Mouse (Mus musculus): ENCODE measurements at regions not wholly inside any gene's neighbourhood (a gene's known extent, or its start where the extent isn't known, plus 50 kb on each side); places are given as distances from the start of the nearest gene placed in this dataset.

GRCm38 (mm10) chr1:137053134-137053533 is 92.9 kb upstream of the Nr5a2 start:
- Histone ChIP-seq H3K36me3 (ENCODE audit: control insufficient read depth, insufficient read depth, low read length) (no peaks in the 10 kb centered on the region), H3K4me3 (replicated peaks; ENCODE audit: low read length) (no peak overlapping the region), H3K27ac (replicated peaks; ENCODE audit: low read depth, low read length) (no peak overlapping the region), H3K9ac (ENCODE audit: low read depth, low read length, severe bottlenecking) (no peak overlapping the region), H3K27me3 (ENCODE audit: control insufficient read depth, insufficient read depth, low read length) (no peaks in the 10 kb centered on the region), H3K9me3 (ENCODE audit: control insufficient read depth, low read length) (no peaks in the 10 kb centered on the region), H3K4me1 (ENCODE audit: control insufficient read depth, insufficient read depth, low read length) (no peaks in the 10 kb centered on the region), H3K4me2 (replicated peaks; ENCODE audit: low read depth, low read length, severe bottlenecking) (no peak overlapping the region)
- TF ChIP-seq POLR2A (IDR thresholded peaks at IDR 0.05; ENCODE audit: borderline replicate concordance, extremely low read depth, insufficient read depth, insufficient read length), result no peak
- no peak for ATAC-seq (ENCODE audit: low FRiP score, low read depth)
- DNase-seq (ENCODE audit: low spot score), result no peak

- ATAC-seq (ENCODE audit: low FRiP score, low read depth), result no peak
- Histone ChIP-seq H3K36me3 (ENCODE audit: control insufficient read depth, insufficient read depth, low read length) (no peaks in the 10 kb centered on the region), H3K4me3 (replicated peaks; ENCODE audit: low read length) (no peak overlapping the region), H3K4me2 (replicated peaks; ENCODE audit: low read depth, low read length, severe bottlenecking) (no peak overlapping the region), H3K9ac (ENCODE audit: low read depth, low read length, severe bottlenecking) (no peak overlapping the region), H3K27ac (replicated peaks; ENCODE audit: low read depth, low read length) (no peak overlapping the region), H3K27me3 (ENCODE audit: control insufficient read depth, insufficient read depth, low read length) (no peaks in the 10 kb centered on the region), H3K9me3 (ENCODE audit: control insufficient read depth, low read length) (no peaks in the 10 kb centered on the region), H3K4me1 (ENCODE audit: control insufficient read depth, insufficient read depth, low read length) (no peaks in the 10 kb centered on the region)
- TF ChIP-seq POLR2A (IDR thresholded peaks at IDR 0.05; ENCODE audit: borderline replicate concordance, extremely low read depth, insufficient read depth, insufficient read length), result no peak
- DNase-seq (ENCODE audit: low spot score), result no peak
- 94% methylated on average over 13 of the region's 13 CpGs for WGBS
Measured at GRCm38 (mm10) chr1:137051515-137051914, 91.3 kb upstream of the Nr5a2 start.

DNA sequence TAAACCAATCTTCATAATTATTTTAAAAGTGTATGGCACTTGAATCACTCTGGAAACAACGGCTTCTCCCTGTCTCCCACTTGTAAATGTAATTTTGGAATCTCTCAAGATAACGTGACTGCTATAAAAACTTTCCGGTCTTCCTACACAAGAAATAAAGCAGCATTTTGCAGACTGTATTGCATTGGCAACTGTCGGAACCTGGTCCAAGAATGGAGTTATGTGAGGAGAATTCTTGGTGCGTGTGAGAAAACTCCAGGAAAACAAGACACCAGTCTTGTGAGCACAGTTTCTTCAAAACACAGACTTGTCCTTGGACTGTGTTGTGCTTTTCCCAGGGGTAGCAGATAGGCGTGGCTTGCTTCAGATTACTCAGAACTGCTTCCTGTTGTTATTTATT is 83.8 kb upstream of the Nr5a2 start:
- no peaks in the 10 kb centered on the region for H3K9me3 ChIP-seq (ENCODE audit: control insufficient read depth, low read length)
- ATAC-seq (ENCODE audit: low FRiP score, low read depth), result no peak
- H3K27me3 ChIP-seq (ENCODE audit: control insufficient read depth, insufficient read depth, low read length), result no peaks in the 10 kb centered on the region
- H3K4me2 ChIP-seq (replicated peaks; ENCODE audit: low read depth, low read length, severe bottlenecking), result no peak overlapping the region
- 77% methylated on average over 6 of the region's 6 CpGs for WGBS
- H3K36me3 ChIP-seq (ENCODE audit: control insufficient read depth, insufficient read depth, low read length), result no peaks in the 10 kb centered on the region
- DNase-seq (ENCODE audit: low spot score), result no peak
- H3K4me1 ChIP-seq (ENCODE audit: control insufficient read depth, insufficient read depth, low read length), result no peaks in the 10 kb centered on the region
- no peak overlapping the region for H3K4me3 ChIP-seq (replicated peaks; ENCODE audit: low read length)
- no peak overlapping the region for H3K9ac ChIP-seq (ENCODE audit: low read depth, low read length, severe bottlenecking)
- no peak overlapping the region for H3K27ac ChIP-seq (replicated peaks; ENCODE audit: low read depth, low read length)
- TF ChIP-seq POLR2A (IDR thresholded peaks at IDR 0.05; ENCODE audit: borderline replicate concordance, extremely low read depth, insufficient read depth, insufficient read length), result no peak

- no peak for ATAC-seq (ENCODE audit: low FRiP score, low read depth)
- 53% methylated on average over 17 of the region's 17 CpGs for WGBS
- no peaks in the 10 kb centered on the region for H3K4me1 ChIP-seq (ENCODE audit: control insufficient read depth, insufficient read depth, low read length)
Measured at GRCm38 (mm10) chr1:137042414-137043010, 82.3 kb upstream of the Nr5a2 start.

DNA sequence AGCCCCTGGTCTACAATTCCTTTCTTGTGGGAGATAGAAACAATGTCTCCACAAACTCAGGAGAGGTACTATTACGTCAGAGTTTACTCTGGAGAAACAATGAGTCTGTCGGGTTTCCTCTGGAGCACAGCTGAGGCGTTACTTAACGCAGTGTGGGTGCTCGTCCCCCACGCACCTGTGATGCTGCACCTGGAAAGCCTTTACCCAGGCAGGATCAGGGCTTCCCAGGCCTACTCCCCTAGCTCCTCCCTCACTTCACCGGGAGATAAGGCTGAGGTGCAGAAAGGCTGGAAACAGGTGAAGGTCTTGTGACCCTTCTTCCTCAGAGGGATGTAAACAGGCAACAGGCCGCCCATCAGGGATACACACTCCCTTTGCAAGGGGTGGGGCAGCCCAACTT is 80.7 kb upstream of the Nr5a2 start:
- ATAC-seq (ENCODE audit: low FRiP score, low read depth) (no peak), DNase-seq (ENCODE audit: low spot score) (no peak)
- WGBS, result 54% methylated on average over 8 of the region's 8 CpGs
- Histone ChIP-seq H3K9ac (ENCODE audit: low read depth, low read length, severe bottlenecking) (no peak overlapping the region), H3K27ac (replicated peaks; ENCODE audit: low read depth, low read length) (no peak overlapping the region), H3K27me3 (ENCODE audit: control insufficient read depth, insufficient read depth, low read length) (no peaks in the 10 kb centered on the region), H3K4me3 (replicated peaks; ENCODE audit: low read length) (no peak overlapping the region), H3K4me1 (ENCODE audit: control insufficient read depth, insufficient read depth, low read length) (no peaks in the 10 kb centered on the region), H3K9me3 (ENCODE audit: control insufficient read depth, low read length) (no peaks in the 10 kb centered on the region), H3K36me3 (ENCODE audit: control insufficient read depth, insufficient read depth, low read length) (no peaks in the 10 kb centered on the region), H3K4me2 (replicated peaks; ENCODE audit: low read depth, low read length, severe bottlenecking) (no peak overlapping the region)
- TF ChIP-seq POLR2A (IDR thresholded peaks at IDR 0.05; ENCODE audit: borderline replicate concordance, extremely low read depth, insufficient read depth, insufficient read length), result no peak

More at GRCm38 (mm10) chr1:137042414-137043010, 82.3 kb upstream of the Nr5a2 start:
- DNase-seq (ENCODE audit: low spot score), result no peak
- Histone ChIP-seq H3K27me3 (ENCODE audit: control insufficient read depth, insufficient read depth, low read length) (no peaks in the 10 kb centered on the region), H3K4me3 (replicated peaks; ENCODE audit: low read length) (no peak overlapping the region), H3K9me3 (ENCODE audit: control insufficient read depth, low read length) (no peaks in the 10 kb centered on the region), H3K27ac (replicated peaks; ENCODE audit: low read depth, low read length) (no peak overlapping the region), H3K4me2 (replicated peaks; ENCODE audit: low read depth, low read length, severe bottlenecking) (no peak overlapping the region), H3K9ac (ENCODE audit: low read depth, low read length, severe bottlenecking) (no peak overlapping the region), H3K36me3 (ENCODE audit: control insufficient read depth, insufficient read depth, low read length) (no peaks in the 10 kb centered on the region)
- TF ChIP-seq POLR2A (IDR thresholded peaks at IDR 0.05; ENCODE audit: borderline replicate concordance, extremely low read depth, insufficient read depth, insufficient read length), result no peak

DNA sequence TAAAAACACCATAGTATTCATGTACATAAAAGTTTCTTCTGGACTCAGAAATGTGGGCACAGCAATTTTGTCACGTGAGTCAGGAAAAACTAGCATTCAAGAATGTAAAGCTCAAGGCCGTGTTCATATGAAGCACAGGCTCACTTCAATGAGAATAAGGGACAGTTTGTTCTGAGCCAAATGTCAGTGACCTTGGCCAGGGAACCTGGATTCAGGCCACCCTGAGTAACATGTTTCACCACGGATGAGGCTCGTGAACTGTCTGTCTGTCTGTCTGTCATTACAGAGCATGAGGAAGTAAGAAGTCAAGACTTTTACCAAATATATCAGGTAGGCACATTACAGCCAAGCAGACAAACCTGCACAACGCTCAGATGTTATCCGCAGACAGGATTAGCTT is 74.3 kb upstream of the Nr5a2 start:
- no peaks in the 10 kb centered on the region for H3K4me1 ChIP-seq (ENCODE audit: control insufficient read depth, insufficient read depth, low read length)
- H3K9me3 ChIP-seq (ENCODE audit: control insufficient read depth, low read length), result no peaks in the 10 kb centered on the region
- H3K27me3 ChIP-seq (ENCODE audit: control insufficient read depth, insufficient read depth, low read length), result no peaks in the 10 kb centered on the region
- no peak overlapping the region for H3K27ac ChIP-seq (replicated peaks; ENCODE audit: low read depth, low read length)
- no peak for TF ChIP-seq POLR2A (IDR thresholded peaks at IDR 0.05; ENCODE audit: borderline replicate concordance, extremely low read depth, insufficient read depth, insufficient read length)
- H3K4me3 ChIP-seq (replicated peaks; ENCODE audit: low read length), result no peak overlapping the region
- H3K4me2 ChIP-seq (replicated peaks; ENCODE audit: low read depth, low read length, severe bottlenecking), result no peak overlapping the region
- no peak for ATAC-seq (ENCODE audit: low FRiP score, low read depth)
- no peak overlapping the region for H3K9ac ChIP-seq (ENCODE audit: low read depth, low read length, severe bottlenecking)
- DNase-seq (ENCODE audit: low spot score), result no peak
- H3K36me3 ChIP-seq (ENCODE audit: control insufficient read depth, insufficient read depth, low read length), result no peaks in the 10 kb centered on the region
- 91% methylated on average over 6 of the region's 6 CpGs for WGBS

Data from limb, embryonic 14.5 days (tissue).